21 mouse cellular contexts compared by ENCODE assay signal in the genomic region with DNA sequence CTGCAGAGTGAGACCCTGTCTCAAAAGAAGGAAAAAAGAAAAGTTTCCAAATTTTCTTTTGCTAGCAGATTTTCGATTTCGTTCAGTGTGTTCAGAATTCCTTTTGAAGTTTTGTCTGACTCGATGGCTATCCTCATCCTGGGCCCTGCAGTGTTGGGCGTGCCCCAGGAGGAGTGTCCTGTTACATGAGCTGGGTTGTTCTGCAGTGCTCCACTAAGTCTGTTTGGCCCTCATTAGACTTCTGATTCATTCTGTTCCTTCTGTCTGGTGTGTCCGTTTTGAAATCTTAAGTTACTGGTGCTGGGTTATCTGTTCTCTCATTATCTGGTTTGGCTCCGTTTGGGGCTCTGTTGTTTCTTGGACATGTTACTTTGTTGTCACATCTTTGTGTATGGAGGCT.
DNase-seq lines count a peak whose midpoint lies in the region; ATAC-seq and TF ChIP-seq lines count a peak whose summit lies in the region.
"Had no signal": no experiment of that assay in that cellular context is flagged by ENCODE, and none has a peak within 500 bp of the region (broad histone marks: within the 10 kb centered on the region; RNA-seq: fewer than 3 reads in every experiment).

No protein-coding gene starts in this region.

- no peak for TF ChIP-seq POLR2A in CH12.LX (IDR thresholded peaks at IDR 0.05; ENCODE audit: low read depth, low read length)

- no peak overlapping the region; the same call in 1 of the 2 replicates for H3K9ac ChIP-seq in liver, embryonic 12.5 days
- no peak overlapping the region for H3K9ac ChIP-seq in liver, postnatal 0 days (replicated peaks)
- 0 out of 2 replicates have a peak overlapping the region, but pooled peaks have one; percentile 14 for H3K9ac ChIP-seq in CH12.LX (ENCODE audit: insufficient read depth, low read depth)
- H3K9ac ChIP-seq in embryonic facial prominence, embryonic 14.5 days (ENCODE audit: low read depth, low read length), result no peak overlapping the region
- H3K9ac ChIP-seq in forebrain, embryonic 16.5 days (replicated peaks; ENCODE audit: low read depth, low read length), result no peak overlapping the region
- H3K9ac ChIP-seq: forebrain, postnatal 0 days; liver, embryonic 13.5 days had no signal

- ATAC-seq in liver, embryonic 12.5 days, result no peak
- no peak for ATAC-seq in liver, postnatal 0 days
- 0 out of 2 replicates have a peak, but pooled peaks have one; percentile 60 for ATAC-seq in embryonic facial prominence, embryonic 14.5 days (ENCODE audit: low read depth)
- ATAC-seq in forebrain, embryonic 16.5 days, result no peak
- ATAC-seq: forebrain, postnatal 0 days; inflammation-experienced regulatory T-cells, adult 6 months had no signal

- WGBS in liver, embryonic 12.5 days (ENCODE audit: insufficient replicate concordance), result 41% methylated on average over 6 of the region's 6 CpGs
- WGBS in liver, postnatal 0 days (ENCODE audit: insufficient replicate concordance), result 57% methylated on average over 6 of the region's 6 CpGs
- 28% methylated on average over 6 of the region's 6 CpGs for WGBS in embryonic facial prominence, embryonic 14.5 days
- WGBS in forebrain, embryonic 16.5 days, result 41% methylated on average over 6 of the region's 6 CpGs

- H3K4me2 ChIP-seq in liver, embryonic 12.5 days, result 0 out of 2 replicates have a peak overlapping the region, but pooled peaks have one; percentile 6
- H3K4me2 ChIP-seq in liver, postnatal 0 days (ENCODE audit: low read depth, low read length), result no peak overlapping the region
- peak overlapping the region; percentile 33; the same call in 1 of the 2 replicates for H3K4me2 ChIP-seq in CH12.LX (ENCODE audit: insufficient read depth, low read depth, poor library complexity, severe bottlenecking)
- no peak overlapping the region for H3K4me2 ChIP-seq in embryonic facial prominence, embryonic 14.5 days (ENCODE audit: low read depth, low read length)
- H3K4me2 ChIP-seq in forebrain, embryonic 16.5 days (ENCODE audit: low read length), result no peak overlapping the region
- H3K4me2 ChIP-seq: liver, embryonic 13.5 days had no signal

- no peaks in the 10 kb centered on the region for H3K27me3 ChIP-seq in liver, embryonic 12.5 days (replicated peaks)
- no peaks in the 10 kb centered on the region for H3K27me3 ChIP-seq in liver, postnatal 0 days (ENCODE audit: insufficient read depth, low read length)
- no peaks in the 10 kb centered on the region for H3K27me3 ChIP-seq in CH12.LX (replicated peaks)
- no peaks in the 10 kb centered on the region for H3K27me3 ChIP-seq in embryonic facial prominence, embryonic 14.5 days (replicated peaks; ENCODE audit: control insufficient read depth, insufficient read depth, low read length)
- no peaks in the 10 kb centered on the region for H3K27me3 ChIP-seq in forebrain, embryonic 16.5 days (replicated peaks; ENCODE audit: control insufficient read depth, insufficient read depth, low read length)
- H3K27me3 ChIP-seq: liver, embryonic 13.5 days had no signal

- no peak for TF ChIP-seq RAD21 in CH12.LX (IDR thresholded peaks at IDR 0.05; ENCODE audit: low read depth, low read length)

- dilution Hi-C loops in CH12.LX (cut with MboI; ENCODE audit: extremely low pct_ligation_motif_present, extremely low pct_unique_long_range_greater_than_20kb, low sequenced_read_pairs), result no loop called here

- no peaks in the 10 kb centered on the region for H3K9me3 ChIP-seq in liver, embryonic 12.5 days (replicated peaks)
- H3K9me3 ChIP-seq in liver, postnatal 0 days (ENCODE audit: low read length), result no peaks in the 10 kb centered on the region
- peaks cover 3% of the 10 kb centered on the region for H3K9me3 ChIP-seq in CH12.LX (replicated peaks; ENCODE audit: low read length)
- H3K9me3 ChIP-seq in embryonic facial prominence, embryonic 14.5 days (ENCODE audit: control insufficient read depth, low read length), result no peaks in the 10 kb centered on the region
- no peaks in the 10 kb centered on the region for H3K9me3 ChIP-seq in forebrain, embryonic 16.5 days (ENCODE audit: control insufficient read depth, low read length)
- H3K9me3 ChIP-seq: limb, embryonic 10.5 days; liver, embryonic 13.5 days; midbrain, embryonic 10.5 days had no signal

- TF ChIP-seq EP300 in liver, postnatal 0 days (IDR thresholded peaks at IDR 0.05; ENCODE audit: low read depth), result no peak
- TF ChIP-seq EP300 in CH12.LX (IDR thresholded peaks at IDR 0.05; ENCODE audit: low read length), result no peak

- no peak for TF ChIP-seq CTCF in liver, postnatal 0 days (IDR thresholded peaks at IDR 0.05; ENCODE audit: low read depth)
- no peak for TF ChIP-seq CTCF in CH12.LX (conservative IDR thresholded peaks at IDR 0.05 in 1 of 2, IDR thresholded peaks at IDR 0.05 in 1 of 2; ENCODE audit: low read depth in 2 of 2, low read length in 2 of 2)

- peaks cover 24% of the 10 kb centered on the region for H3K79me2 ChIP-seq in CH12.LX (replicated peaks; ENCODE audit: control insufficient read depth, extremely low read depth, insufficient read depth, poor library complexity, severe bottlenecking)

- peak; percentile 12 for DNase-seq in gastrocnemius, postnatal 25 days
- no peak for DNase-seq in gastrocnemius, postnatal 36 days
- DNase-seq in liver, postnatal 0 days, result no peak
- DNase-seq in CH12.LX (ENCODE audit: extremely low read depth), result no peak
- peak; percentile 35 for DNase-seq in embryonic facial prominence, embryonic 14.5 days (ENCODE audit: low spot score)
- no peak for DNase-seq in right cerebral cortex, postnatal 14 days
- DNase-seq: B cell, adult 2 months; cerebellum, postnatal 10 days; embryo, embryonic 11 days; forebrain, postnatal 0 days; kidney, adult 9 months; liver, embryonic 13.5 days; lung, postnatal 14 days; right cerebral cortex, postnatal 4 days had no signal

- H3K36me3 ChIP-seq in liver, embryonic 12.5 days, result peaks cover 18% of the 10 kb centered on the region
- H3K36me3 ChIP-seq in liver, postnatal 0 days (replicated peaks; ENCODE audit: insufficient read depth, low read length), result no peaks in the 10 kb centered on the region
- H3K36me3 ChIP-seq in CH12.LX (replicated peaks in 1 of 2; ENCODE audit: control insufficient read depth in 1 of 2, insufficient read depth in 1 of 2, low read length in 1 of 2), result peaks cover 3 to 36% of the 10 kb centered on the region in 2 experiments
- no peaks in the 10 kb centered on the region for H3K36me3 ChIP-seq in embryonic facial prominence, embryonic 14.5 days (ENCODE audit: control insufficient read depth, insufficient read depth, low read length)
- H3K36me3 ChIP-seq in forebrain, embryonic 16.5 days (ENCODE audit: control insufficient read depth, insufficient read depth), result no peaks in the 10 kb centered on the region

- no peak overlapping the region for H3K4me3 ChIP-seq in liver, embryonic 12.5 days
- no peak overlapping the region for H3K4me3 ChIP-seq in liver, postnatal 0 days (ENCODE audit: low read depth, low read length)
- no peak overlapping the region for H3K4me3 ChIP-seq in CH12.LX (replicated peaks in 1 of 3; ENCODE audit: low read depth in 2 of 3, low read length in 2 of 3, poor library complexity in 1 of 3)
- H3K4me3 ChIP-seq in embryonic facial prominence, embryonic 14.5 days (ENCODE audit: low read depth, low read length), result no peak overlapping the region
- no peak overlapping the region for H3K4me3 ChIP-seq in forebrain, embryonic 16.5 days (replicated peaks; ENCODE audit: low read length)
- H3K4me3 ChIP-seq: layer of hippocampus, adult 2 months; left cerebral cortex, adult 2 months; limb, embryonic 10.5 days; liver, embryonic 13.5 days; midbrain, embryonic 10.5 days had no signal

- intact Hi-C loops in gastrocnemius, postnatal 36 days (cut with DNase I), result no loop called here

- H3K4me1 ChIP-seq in liver, embryonic 12.5 days, result peaks cover 45% of the 10 kb centered on the region
- H3K4me1 ChIP-seq in liver, postnatal 0 days (ENCODE audit: insufficient read depth), result no peaks in the 10 kb centered on the region
- peaks cover 8 to 12% of the 10 kb centered on the region in 2 experiments; a peak in 3 of 4 replicates for H3K4me1 ChIP-seq in CH12.LX (ENCODE audit: control insufficient read depth in 1 of 2, insufficient read depth in 2 of 2)
- H3K4me1 ChIP-seq in embryonic facial prominence, embryonic 14.5 days (ENCODE audit: control insufficient read depth, insufficient read depth, low read length), result peaks cover 7% of the 10 kb centered on the region
- peaks cover 6% of the 10 kb centered on the region for H3K4me1 ChIP-seq in forebrain, embryonic 16.5 days (replicated peaks; ENCODE audit: control insufficient read depth, insufficient read depth, low read length)

- in situ Hi-C loops in CH12.LX (cut with MboI; ENCODE audit: low pct_ligation_motif_present, low pct_unique_long_range_greater_than_20kb, low sequenced_read_pairs), result no loop called here

- H3K27ac ChIP-seq in liver, embryonic 12.5 days, result no peak overlapping the region; the same call in 1 of the 2 replicates
- H3K27ac ChIP-seq in liver, postnatal 0 days (ENCODE audit: low read depth), result no peak overlapping the region
- no peak overlapping the region for H3K27ac ChIP-seq in CH12.LX (ENCODE audit: insufficient read depth, low read depth)
- no peak overlapping the region for H3K27ac ChIP-seq in embryonic facial prominence, embryonic 14.5 days (replicated peaks; ENCODE audit: low read depth, low read length)
- H3K27ac ChIP-seq in forebrain, embryonic 16.5 days (ENCODE audit: low read length), result no peak overlapping the region
- H3K27ac ChIP-seq: layer of hippocampus, adult 2 months; left cerebral cortex, adult 2 months; limb, embryonic 10.5 days; liver, embryonic 13.5 days; midbrain, embryonic 10.5 days had no signal

TF ChIP-seq in CH12.LX, 34 proteins besides CTCF, POLR2A, EP300 and RAD21:
- TF ChIP-seq MYC (IDR thresholded peaks at IDR 0.05; ENCODE audit: low read depth, low read length), result no peak
- no peak for TF ChIP-seq ZNF384 (IDR thresholded peaks at IDR 0.05; ENCODE audit: low read depth, low read length)
- TF ChIP-seq TCF12 (IDR thresholded peaks at IDR 0.05; ENCODE audit: low read depth, low read length), result no peak
- TF ChIP-seq IRF4 (IDR thresholded peaks at IDR 0.05; ENCODE audit: low read depth, low read length), result no peak
- TF ChIP-seq E2F4 (IDR thresholded peaks at IDR 0.05; ENCODE audit: insufficient replicate concordance, low read depth, low read length), result no peak
- no peak for TF ChIP-seq NELFE (IDR thresholded peaks at IDR 0.05; ENCODE audit: low read depth, low read length)
- no peak for TF ChIP-seq MEF2A (IDR thresholded peaks at IDR 0.05; ENCODE audit: borderline replicate concordance, low read depth, low read length)
- TF ChIP-seq UBTF (IDR thresholded peaks at IDR 0.05; ENCODE audit: low read depth, low read length), result no peak
- no peak for TF ChIP-seq GABPA (IDR thresholded peaks at IDR 0.05; ENCODE audit: insufficient replicate concordance, low read depth, low read length)
- no peak for TF ChIP-seq KAT2A (IDR thresholded peaks at IDR 0.05; ENCODE audit: insufficient replicate concordance, low read length)
- TF ChIP-seq ETS1 (conservative IDR thresholded peaks at IDR 0.05; ENCODE audit: low read depth, low read length), result no peak

Comparison
In these comparisons a context has a peak if more than half of its experiments do, and no peak if none do; other contexts are left out.
1. DNase-seq: peak in gastrocnemius, postnatal 25 days (single experiment) and embryonic facial prominence, embryonic 14.5 days (single experiment); none in gastrocnemius, postnatal 36 days (0 of 2), liver, postnatal 0 days (single experiment), CH12.LX (single experiment) and right cerebral cortex, postnatal 14 days (single experiment).
2. H3K4me2 ChIP-seq: peak in liver, embryonic 12.5 days (single experiment) and CH12.LX (single experiment); none in liver, postnatal 0 days (single experiment), embryonic facial prominence, embryonic 14.5 days (single experiment) and forebrain, embryonic 16.5 days (single experiment).